Mouse (Mus musculus) kidney, postnatal 0 days (tissue): Measurements from ENCODE around the gene Tppp2. TPM values are rescaled to one million over a fixed set of nuclear protein-coding genes. Genes with fewer than 3 reads are reported as not detected.

Experiments used
- ATAC-seq: fragments of 200-750 bp; cut with Nextera tagmentation; replicated peaks from 2 replicates; pipeline ENCODE4 v1.8.0; 2017; ENCODE audit warnings: low read depth, moderate number of reproducible peaks, moderate TSS enrichment, moderate library complexity; ENCODE audit not compliant: low FRiP score
- DNase-seq: peaks from one replicate; pipeline ENCODE4 v3.0.0-alpha.2; 2016; ENCODE audit warnings: low spot score
- H3K27ac ChIP-seq: fragments of 300-500 bp; sonication (generic); 2 replicates; pipeline ENCODE4 v1.5.1; 2014; ENCODE audit warnings: mild to moderate bottlenecking
- H3K27me3 ChIP-seq: fragments of 300-500 bp; sonication (generic); 2 replicates; pipeline ENCODE4 v1.6.1; 2014; ENCODE audit warnings: low read length, mixed read lengths; ENCODE audit not compliant: insufficient read depth
- H3K36me3 ChIP-seq: fragments of 300-500 bp; sonication (generic); 2 replicates; pipeline ENCODE4 v1.6.1; 2014; ENCODE audit warnings: low read length, mixed read lengths; ENCODE audit not compliant: insufficient read depth
- H3K4me1 ChIP-seq: fragments of 300-500 bp; sonication (generic); replicated peaks from 2 replicates; pipeline ENCODE4 v1.6.1; 2014; ENCODE audit warnings: antibody characterized with exemption, low read length, mixed read lengths; ENCODE audit not compliant: insufficient read depth
- H3K4me2 ChIP-seq: fragments of 300-500 bp; sonication (generic); 2 replicates; pipeline ENCODE4 v1.6.1; 2014; ENCODE audit warnings: mild to moderate bottlenecking, low read length, moderate library complexity, mixed read lengths
- H3K4me3 ChIP-seq: fragments of 300-500 bp; sonication (generic); replicated peaks from 2 replicates; pipeline ENCODE4 v1.5.1; 2014; ENCODE audit warnings: low read depth, low read length
- H3K9ac ChIP-seq: fragments of 300-500 bp; sonication (generic); 2 replicates; pipeline ENCODE4 v1.6.1; 2014; ENCODE audit warnings: low read depth, low read length
- H3K9me3 ChIP-seq: fragments of 300-500 bp; sonication (generic); replicated peaks from 2 replicates; pipeline ENCODE4 v1.6.1; 2016; ENCODE audit warnings: low read length, inconsistent platforms, mixed read lengths
- CTCF ChIP-seq: IDR thresholded peaks from 2 replicates; pipeline ENCODE4 v1.5.1; 2016; ENCODE audit warnings: antibody characterized with exemption, low read depth, mild to moderate bottlenecking, moderate library complexity
- WGBS: fragments of 180-500 bp; shearing (Covaris S2); extraction: QIAGEN DNeasy Blood & Tissue Kit; methylation state at CpG from one replicate; pipeline ENCODE4 v1.1.7; 2014; 5-methylcytosine and 5-hydroxymethylcytosine counted together
- polyA plus RNA-seq: library from polyadenylated mRNA; unstranded; fragments of >200 nt; fragmentation: Nextera tagmentation; extraction: Ambion mirVana; gene quantifications from 2 replicates; pipeline ENCODE4 v1.2.1, GENCODE M21; 2015

The Tppp2 gene
- polyA plus RNA-seq, 1 experiment from 2014 or later, result not detected

GRCm38 (mm10) chr14:51904706-51905105, 13.5 kb upstream of the Tppp2 start:
- Histone ChIP-seq H3K27me3 (no peaks in the 10 kb centered on the region), H3K4me1 (no peaks in the 10 kb centered on the region), H3K27ac (no peak overlapping the region), H3K4me3 (no peak overlapping the region), H3K9me3 (no peaks in the 10 kb centered on the region), H3K36me3 (no peaks in the 10 kb centered on the region), H3K9ac (no peak overlapping the region), H3K4me2 (no peak overlapping the region)
- ATAC-seq (no peak), DNase-seq (peak; percentile 67)
- peak; percentile 65 for TF ChIP-seq CTCF
- 67% methylated on average over 7 of the region's 7 CpGs for WGBS

- no peak for ATAC-seq
- WGBS, result 95% methylated on average over 11 of the region's 11 CpGs
- no peak for DNase-seq
- Histone ChIP-seq H3K27me3 (no peaks in the 10 kb centered on the region), H3K4me3 (no peak overlapping the region), H3K4me1 (no peaks in the 10 kb centered on the region), H3K27ac (no peak overlapping the region), H3K4me2 (no peak overlapping the region), H3K36me3 (no peaks in the 10 kb centered on the region), H3K9me3 (no peaks in the 10 kb centered on the region), H3K9ac (no peak overlapping the region)
- TF ChIP-seq CTCF, result no peak
Observed at GRCm38 (mm10) chr14:51906102-51906501, 12.1 kb upstream of the Tppp2 start.

DNA sequence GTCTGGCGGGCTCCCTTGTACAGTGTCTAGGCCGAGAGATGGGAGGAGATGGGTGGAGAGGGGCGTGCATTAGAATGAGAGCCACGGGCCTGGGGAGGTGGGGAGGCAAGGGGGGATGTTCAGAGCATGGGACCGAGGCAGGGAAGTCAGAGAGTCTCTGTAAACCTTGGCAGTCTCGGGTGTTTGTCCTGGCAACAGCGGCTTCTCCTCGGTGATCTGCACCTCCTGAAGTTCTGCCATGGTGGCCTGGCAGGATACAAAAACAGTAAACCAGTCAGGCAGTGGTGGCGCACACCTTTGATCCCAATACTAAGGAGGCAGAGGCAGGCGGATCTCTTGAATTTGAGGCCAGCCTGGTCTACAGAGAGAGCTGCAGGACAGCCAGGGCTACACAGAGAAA, 6.9 kb upstream of the Tppp2 start:
- ATAC-seq (no peak), DNase-seq (no peak)
- no peaks in the 10 kb centered on the region for H3K36me3 ChIP-seq
- H3K9me3 ChIP-seq, result no peaks in the 10 kb centered on the region
- no peak for TF ChIP-seq CTCF
- H3K27me3 ChIP-seq, result no peaks in the 10 kb centered on the region
- H3K4me2 ChIP-seq, result no peak overlapping the region
- 0 out of 2 replicates have a peak, but pooled peaks cover 11% of the 10 kb centered on the region for H3K4me1 ChIP-seq
- H3K4me3 ChIP-seq, result no peak overlapping the region
- 85% methylated on average over 10 of the region's 10 CpGs for WGBS
- no peak overlapping the region for H3K9ac ChIP-seq
- no peak overlapping the region for H3K27ac ChIP-seq

DNA sequence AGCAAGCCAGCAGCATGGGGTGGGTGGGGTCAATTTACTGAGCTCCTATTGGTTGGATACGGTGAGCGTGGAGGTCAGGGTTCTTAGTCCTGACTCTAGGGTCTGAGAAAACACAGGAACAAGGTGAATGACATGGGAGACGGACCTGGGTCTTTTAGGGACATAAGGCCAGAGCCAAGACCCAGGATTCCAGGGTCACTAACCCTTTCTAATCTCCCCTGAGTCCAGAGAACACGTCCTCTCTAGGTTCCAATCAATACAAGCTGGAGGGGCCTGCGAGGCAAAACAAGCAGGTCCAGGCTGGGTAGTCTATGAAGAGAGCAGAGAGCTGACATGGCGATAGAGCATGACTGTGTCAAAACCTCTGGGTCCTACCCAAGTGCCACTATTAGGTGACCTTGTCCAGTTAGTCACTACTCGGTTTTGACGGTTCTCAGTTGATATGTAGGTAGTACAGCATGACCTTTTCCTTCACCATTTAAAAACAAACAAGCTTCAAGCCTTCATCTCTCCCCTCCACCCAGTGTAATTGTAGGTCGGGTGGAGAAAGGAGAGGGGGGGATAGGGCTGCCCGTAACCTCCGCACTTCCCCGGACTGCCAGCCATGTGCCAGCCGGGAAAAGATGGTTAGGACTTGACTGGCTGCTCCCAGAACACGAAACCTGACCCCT, 5.7 kb upstream of the Tppp2 start:
- Histone ChIP-seq H3K4me3 (peak overlapping the region; percentile 62), H3K4me1 (0 out of 2 replicates have a peak, but pooled peaks cover 11% of the 10 kb centered on the region), H3K36me3 (no peaks in the 10 kb centered on the region), H3K27ac (peak overlapping the region; percentile 87), H3K27me3 (no peaks in the 10 kb centered on the region), H3K9ac (peak overlapping the region; percentile 74), H3K9me3 (no peaks in the 10 kb centered on the region), H3K4me2 (peak overlapping the region; percentile 100)
- ATAC-seq, result no peak; the same call in none of the 2 replicates
- 14% methylated on average over 14 of the region's 14 CpGs for WGBS
- DNase-seq, result no peak
- TF ChIP-seq CTCF, result no peak

DNA sequence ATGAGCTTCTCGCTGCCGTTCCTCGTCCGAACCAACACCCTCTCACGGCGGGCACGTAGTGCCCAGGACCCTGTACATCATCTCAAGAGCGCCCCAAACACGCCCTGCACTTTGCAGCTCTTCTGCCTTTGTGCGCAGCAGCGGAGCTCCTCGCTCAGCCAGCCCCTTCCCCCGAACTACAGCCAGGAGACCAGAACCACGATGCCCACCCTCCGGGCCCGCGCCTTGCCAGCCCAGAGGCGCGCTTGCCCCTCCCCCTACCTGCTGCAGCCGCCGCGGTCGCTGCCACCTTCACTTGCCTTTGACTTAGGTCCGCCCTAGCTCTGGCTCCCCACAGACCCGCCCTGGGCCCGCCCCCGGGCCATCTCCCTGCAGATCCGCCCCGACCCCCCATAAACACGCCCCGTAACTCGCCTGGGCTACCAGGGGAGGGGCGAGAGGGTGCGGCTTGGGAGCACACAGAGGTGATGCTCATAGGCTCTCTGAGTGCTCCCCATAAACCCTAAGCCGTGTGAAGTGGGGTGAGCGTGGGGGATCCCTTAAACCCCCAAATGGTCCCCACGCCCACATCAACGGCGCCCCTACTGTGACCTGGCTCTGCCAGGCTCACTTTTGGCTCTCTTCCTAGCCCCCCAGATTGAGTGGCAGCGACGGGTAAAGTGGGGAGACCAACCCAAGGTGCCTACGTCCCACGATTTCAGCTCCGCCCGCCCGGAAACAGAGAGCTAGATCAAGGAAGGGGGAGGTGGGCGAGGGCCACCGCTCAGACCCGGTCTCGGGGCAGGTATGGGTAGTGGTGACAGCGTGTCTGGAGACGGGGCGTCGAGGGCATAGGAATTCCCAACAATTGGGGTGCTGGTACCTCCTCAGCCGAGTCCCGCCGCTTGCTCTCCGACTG, 4.9 kb upstream of the Tppp2 start:
- Histone ChIP-seq H3K4me2 (peak overlapping the region; percentile 100), H3K9me3 (no peaks in the 10 kb centered on the region), H3K36me3 (no peaks in the 10 kb centered on the region), H3K4me3 (peak overlapping the region; percentile 62), H3K4me1 (0 out of 2 replicates have a peak, but pooled peaks cover 11% of the 10 kb centered on the region), H3K27ac (peak overlapping the region; percentile 87), H3K27me3 (no peaks in the 10 kb centered on the region), H3K9ac (peak overlapping the region; percentile 74)
- ATAC-seq (peak; percentile 91), DNase-seq (peak; percentile 83)
- no peak for TF ChIP-seq CTCF
- under 1% methylated on average over 56 of the region's 58 CpGs for WGBS

DNA sequence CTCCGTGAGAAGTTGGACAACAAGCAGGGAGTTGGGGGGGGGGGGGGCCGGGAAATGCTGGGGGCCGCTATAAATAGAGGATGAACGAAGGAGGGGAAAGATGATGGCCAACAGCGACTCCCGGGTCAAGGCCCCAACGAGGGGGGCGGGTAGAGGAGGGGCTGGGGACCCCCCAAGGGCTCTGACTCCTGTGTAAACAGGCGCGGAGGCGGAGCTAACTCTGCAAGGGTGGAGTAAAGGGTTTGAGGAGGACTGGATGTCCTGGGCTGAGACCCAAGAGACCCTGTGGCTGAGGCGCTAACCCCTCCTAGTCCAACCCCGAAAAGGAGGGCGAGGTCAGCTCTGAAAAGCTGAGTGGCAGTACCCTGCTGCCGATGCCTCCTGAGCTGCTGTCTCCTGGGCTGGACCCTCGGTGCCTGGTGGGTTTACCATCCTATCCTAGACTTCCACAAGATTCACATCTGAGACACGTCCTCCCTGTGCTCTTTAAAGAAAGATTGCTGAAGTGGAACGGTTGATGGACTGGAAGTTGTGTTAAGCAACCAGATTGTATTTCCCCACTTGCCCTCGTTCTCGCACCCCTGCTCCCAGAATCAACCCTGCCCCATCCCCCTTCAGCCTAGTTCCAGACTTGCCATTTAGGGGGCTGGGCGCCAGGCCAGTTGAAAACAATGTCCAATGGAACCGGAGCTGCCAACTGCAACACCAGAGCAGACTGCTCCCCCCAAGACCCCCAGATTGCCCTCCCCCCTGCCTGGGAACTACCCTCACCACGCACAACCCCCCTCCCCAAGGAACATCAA, 4.1 kb upstream of the Tppp2 start, which contains the start of gene Ndrg2:
Gene Ndrg2 (minus strand): TSS at position 199 of the 803 bp plus-strand sequence.
- H3K9me3 ChIP-seq, result no peaks in the 10 kb centered on the region
- H3K27ac ChIP-seq, result peak within 1 kb of the TSS; percentile 87
- no peak for TF ChIP-seq CTCF
- H3K4me2 ChIP-seq, result peak within 1 kb of the TSS; percentile 100
- peak; percentile 70 for ATAC-seq
- H3K27me3 ChIP-seq, result no peaks in the 10 kb centered on the region
- 0 out of 2 replicates have a peak, but pooled peaks cover 11% of the 10 kb centered on the region for H3K4me1 ChIP-seq
- DNase-seq, result peak; percentile 72
- peak within 1 kb of the TSS; percentile 62 for H3K4me3 ChIP-seq
- H3K36me3 ChIP-seq, result no peaks in the 10 kb centered on the region
- H3K9ac ChIP-seq, result peak within 1 kb of the TSS; percentile 74
- WGBS, result 1% methylated on average over 22 of the region's 23 CpGs
